Mouse (Mus musculus) CH12.LX (cell line): ENCODE measurements around the gene Olfr401. TPM values are rescaled to one million over a fixed set of nuclear protein-coding genes. Genes with fewer than 3 reads are reported as not detected.
A peak's percentile ranks its signal among the peaks of the same experiment; 100 is the strongest.

ENCODE experiments used
- DNase-seq: peaks from one replicate; pipeline ENCODE4 v3.0.0-alpha.2; 2013; ENCODE audit errors: extremely low read depth
- H3K27ac ChIP-seq: 2 replicates; pipeline ENCODE4 v1.5.1; 2012; ENCODE audit warnings: low read depth, mild to moderate bottlenecking, control low read depth, moderate library complexity; ENCODE audit not compliant: insufficient read depth
- H3K27me3 ChIP-seq: replicated peaks from 2 replicates; pipeline ENCODE3; 2012; ENCODE audit warnings: inconsistent platforms
- H3K36me3 ChIP-seq, 2 experiments: replicated peaks in 1 of 2; 2 replicates each; pipeline versions ENCODE3 to v1.6.1; 2012; ENCODE audit warnings: inconsistent platforms in 1 of 2, low read length in 1 of 2, mild to moderate bottlenecking in 1 of 2, mixed read lengths in 1 of 2, moderate library complexity in 1 of 2; ENCODE audit not compliant: control insufficient read depth in 1 of 2, insufficient read depth in 1 of 2
- H3K4me1 ChIP-seq, 2 experiments: 2 replicates each; pipeline ENCODE4 v1.6.1; 2012; ENCODE audit warnings: inconsistent platforms in 1 of 2, moderate library complexity in 1 of 2; ENCODE audit not compliant: insufficient read depth in 2 of 2, control insufficient read depth in 1 of 2
- H3K4me2 ChIP-seq: 2 replicates; pipeline ENCODE4 v1.6.1; 2012; ENCODE audit warnings: low read depth, mild to moderate bottlenecking, control low read depth; ENCODE audit not compliant: poor library complexity, insufficient read depth, severe bottlenecking
- H3K4me3 ChIP-seq, 3 experiments: fragments of 150-350 bp in 1 of 3; sonication (generic) in 1 of 3; replicated peaks in 1 of 3; 2 replicates each; pipeline versions ENCODE3 to v1.5.1; 2011 to 2012; ENCODE audit warnings: low read depth in 2 of 3, low read length in 2 of 3, mild to moderate bottlenecking in 2 of 3, moderate library complexity in 2 of 3, control low read depth in 1 of 3, improper control_type of control experiment in 1 of 3, inconsistent platforms in 1 of 3, mixed read lengths in 1 of 3; ENCODE audit not compliant: poor library complexity in 1 of 3
- H3K79me2 ChIP-seq: replicated peaks from 2 replicates; pipeline ENCODE4 v1.6.1; 2012; ENCODE audit warnings: mild to moderate bottlenecking, moderate library complexity; ENCODE audit not compliant: control insufficient read depth, poor library complexity, insufficient read depth, severe bottlenecking; ENCODE audit errors: extremely low read depth
- H3K9ac ChIP-seq: 2 replicates; pipeline ENCODE4 v1.6.1; 2012; ENCODE audit warnings: low read depth, mild to moderate bottlenecking, control low read depth, moderate library complexity; ENCODE audit not compliant: insufficient read depth
- H3K9me3 ChIP-seq: replicated peaks from 2 replicates; pipeline ENCODE3; 2012; ENCODE audit warnings: low read length, inconsistent platforms, mixed read lengths
- BHLHE40 ChIP-seq: IDR thresholded peaks from 2 replicates; pipeline ENCODE4 v1.6.1; 2011; ENCODE audit warnings: mild to moderate bottlenecking, low read depth, low read length, improper control_type of control experiment
- CHD2 ChIP-seq: IDR thresholded peaks from 2 replicates; pipeline ENCODE4 v1.6.1; 2011; ENCODE audit warnings: low read length, improper control_type of control experiment
- CTCF ChIP-seq, 2 experiments: IDR thresholded peaks in 1 of 2; conservative IDR thresholded peaks in 1 of 2; 2 replicates each; pipeline ENCODE4 v1.5.1; 2011 to 2012; ENCODE audit warnings: low read depth in 2 of 2, low read length in 2 of 2, improper control_type of control experiment in 1 of 2, inconsistent platforms in 1 of 2, mild to moderate bottlenecking in 1 of 2, moderate library complexity in 1 of 2
- ELF1 ChIP-seq: IDR thresholded peaks from 2 replicates; pipeline ENCODE4 v1.6.1; 2014; ENCODE audit warnings: low read depth, mild to moderate bottlenecking, inconsistent platforms, low read length, improper control_type of control experiment
- EP300 ChIP-seq: IDR thresholded peaks from 2 replicates; pipeline ENCODE4 v1.6.1; 2011; ENCODE audit warnings: low read length, improper control_type of control experiment
- ETS1 ChIP-seq: conservative IDR thresholded peaks from 2 replicates; pipeline ENCODE4 v1.6.1; 2012; ENCODE audit warnings: low read depth, mild to moderate bottlenecking, inconsistent platforms, low read length, improper control_type of control experiment, moderate library complexity
- IRF4 ChIP-seq: IDR thresholded peaks from 2 replicates; pipeline ENCODE4 v1.6.1; 2014; ENCODE audit warnings: low read depth, mild to moderate bottlenecking, inconsistent platforms, low read length, improper control_type of control experiment
- JUN ChIP-seq: IDR thresholded peaks from 2 replicates; pipeline ENCODE4 v1.6.1; 2011; ENCODE audit warnings: low read depth, mild to moderate bottlenecking, low read length, improper control_type of control experiment, moderate library complexity; ENCODE audit not compliant: insufficient read depth
- JUND ChIP-seq: conservative IDR thresholded peaks from 2 replicates; pipeline ENCODE4 v1.6.1; 2011; ENCODE audit warnings: low read depth, low read length, improper control_type of control experiment
- MAFK ChIP-seq: IDR thresholded peaks from 2 replicates; pipeline ENCODE4 v1.6.1; 2011; ENCODE audit warnings: low read length, improper control_type of control experiment; ENCODE audit not compliant: insufficient replicate concordance
- MAX ChIP-seq: IDR thresholded peaks from 2 replicates; pipeline ENCODE4 v1.6.1; 2011; ENCODE audit warnings: low read length, improper control_type of control experiment
- MXI1 ChIP-seq: IDR thresholded peaks from 2 replicates; pipeline ENCODE4 v1.6.1; 2011; ENCODE audit warnings: mild to moderate bottlenecking, low read depth, low read length, improper control_type of control experiment
- RCOR1 ChIP-seq: conservative IDR thresholded peaks from 2 replicates; pipeline ENCODE4 v1.6.1; 2012; ENCODE audit warnings: low read depth, mild to moderate bottlenecking, inconsistent platforms, low read length, improper control_type of control experiment
- TBP ChIP-seq: conservative IDR thresholded peaks from 2 replicates; pipeline ENCODE4 v1.6.1; 2011; ENCODE audit warnings: low read depth, low read length, improper control_type of control experiment
- TCF12 ChIP-seq: IDR thresholded peaks from 2 replicates; pipeline ENCODE4 v1.6.1; 2014; ENCODE audit warnings: low read depth, mild to moderate bottlenecking, inconsistent platforms, low read length, improper control_type of control experiment
- UBTF ChIP-seq: IDR thresholded peaks from 2 replicates; pipeline ENCODE4 v1.6.1; 2012; ENCODE audit warnings: low read depth, mild to moderate bottlenecking, inconsistent platforms, low read length, improper control_type of control experiment, moderate library complexity
- ZKSCAN1 ChIP-seq: IDR thresholded peaks from 2 replicates; pipeline ENCODE4 v1.6.1; 2012; ENCODE audit warnings: low read depth, inconsistent platforms, low read length, improper control_type of control experiment, borderline replicate concordance
- ZMIZ1 ChIP-seq: IDR thresholded peaks from 2 replicates; pipeline ENCODE4 v1.6.1; 2012; ENCODE audit warnings: low read depth, mild to moderate bottlenecking, inconsistent platforms, low read length, improper control_type of control experiment
- dilution Hi-C: fragments of 300-500 bp; cut with MboI; formaldehyde crosslinking; loops from 2 replicates; pipeline ENCODE4 v1.14.3; 2020; ENCODE audit warnings: low sequenced_read_pairs; ENCODE audit not compliant: extremely low pct_unique_long_range_greater_than_20kb, extremely low pct_ligation_motif_present
- in situ Hi-C: fragments of 300-500 bp; cut with MboI; formaldehyde crosslinking; loops from 3 replicates; pipeline ENCODE4 v1.14.3; 2019; ENCODE audit warnings: low sequenced_read_pairs, low pct_ligation_motif_present, low pct_unique_long_range_greater_than_20kb, mixed read lengths
- polyA plus RNA-seq: library from polyadenylated mRNA; unstranded; fragments of >175 nt; gene quantifications from 2 replicates; pipeline ENCODE4 v1.2.1, GENCODE M21; 2012; ENCODE audit warnings: low read depth; ENCODE audit not compliant: insufficient read length
- total RNA-seq, 2 experiments: library from RNA; depleted of rRNA; stranded (reverse); fragments of 300-350 nt in 1 of 2; fragments of >200 nt in 1 of 2; gene quantifications; 2 replicates each; pipeline ENCODE4 v1.2.3; 2012 to 2014

Gene Olfr401
- total and polyA plus RNA-seq, 3 experiments = not detected

GRCm38 (mm10) chr11:74100724-74101123, 12.8 kb upstream of the Olfr401 start:
- peak; percentile 72 for TF ChIP-seq MAX
- peak; percentile 68 for TF ChIP-seq EP300
- no peak for TF ChIP-seq CHD2
- 0 out of 2 replicates have a peak, but pooled peaks have one; percentile 28 for TF ChIP-seq BHLHE40
- no peak for TF ChIP-seq UBTF
- TF ChIP-seq JUN = no peak
- TF ChIP-seq TBP = 0 out of 2 replicates have a peak, but pooled peaks have one; percentile 10
- TF ChIP-seq ELF1 = peak; percentile 68
- TF ChIP-seq RCOR1 = 0 out of 2 replicates have a peak, but pooled peaks have one; percentile 32
- 0 out of 2 replicates have a peak, but pooled peaks have one; percentile 10 for TF ChIP-seq IRF4
- 0 out of 2 replicates have a peak, but pooled peaks have one; percentile 12 for TF ChIP-seq ETS1
- TF ChIP-seq MXI1 = peak; percentile 38; the same call in 1 of the 2 replicates
- H3K4me3 ChIP-seq = no peak overlapping the region
- in situ Hi-C loops (no loop called here), dilution Hi-C loops (no loop called here)
- H3K9me3 ChIP-seq = no peaks in the 10 kb centered on the region
- peak; percentile 78 for DNase-seq
- no peak overlapping the region for H3K9ac ChIP-seq
- H3K79me2 ChIP-seq = no peaks in the 10 kb centered on the region
- H3K4me1 ChIP-seq = peaks cover 10 to 17% of the 10 kb centered on the region in 2 experiments
- H3K36me3 ChIP-seq = no peaks in the 10 kb centered on the region
- H3K4me2 ChIP-seq = no peak overlapping the region
- H3K27me3 ChIP-seq = peaks cover 11% of the 10 kb centered on the region
- no peak overlapping the region for H3K27ac ChIP-seq

- no peak overlapping the region for H3K4me3 ChIP-seq
These were observed 12.0 kb upstream of the Olfr401 start for GRCm38 (mm10) chr11:74101507-74101906.

More at GRCm38 (mm10) chr11:74101507-74101906, 12.0 kb upstream of the Olfr401 start:
- peak; percentile 69 for DNase-seq
- no peak overlapping the region for H3K4me2 ChIP-seq
- H3K4me1 ChIP-seq = peaks cover 10 to 17% of the 10 kb centered on the region in 2 experiments
- H3K9ac ChIP-seq = no peak overlapping the region
- dilution Hi-C loops (no loop called here), in situ Hi-C loops (no loop called here)
- no peaks in the 10 kb centered on the region for H3K9me3 ChIP-seq
- no peaks in the 10 kb centered on the region for H3K79me2 ChIP-seq
- TF ChIP-seq JUND = 0 out of 2 replicates have a peak, but pooled peaks have one; percentile 27
- peak; percentile 84 for TF ChIP-seq BHLHE40
- 0 out of 2 replicates have a peak, but pooled peaks have one; percentile 13 for TF ChIP-seq TCF12
- no peak for TF ChIP-seq ZKSCAN1
- TF ChIP-seq MAFK = 0 out of 2 replicates have a peak, but pooled peaks have one; percentile 19
- TF ChIP-seq ELF1 = 0 out of 2 replicates have a peak, but pooled peaks have one; percentile 23
- peak; percentile 31; the same call in 1 of the 2 replicates for TF ChIP-seq CHD2
- no peak for TF ChIP-seq CTCF (conservative IDR thresholded peaks at IDR 0.05 in 1 of 2, IDR thresholded peaks at IDR 0.05 in 1 of 2; ENCODE audit: low read depth in 2 of 2, low read length in 2 of 2)
- TF ChIP-seq IRF4 = peak; percentile 82
- TF ChIP-seq EP300 = peak; percentile 84
- no peak for TF ChIP-seq ZMIZ1
- peak; percentile 58 for TF ChIP-seq ETS1
- peaks cover 11% of the 10 kb centered on the region for H3K27me3 ChIP-seq
- no peak overlapping the region for H3K27ac ChIP-seq
- no peaks in the 10 kb centered on the region for H3K36me3 ChIP-seq
